Mouse (Mus musculus): ENCODE measurements around the gene Cacna2d2. TPM values are rescaled to one million over a fixed set of nuclear protein-coding genes. Genes with fewer than 3 reads are reported as not detected.

The Cacna2d2 gene
- total and polyA plus RNA-seq, 3 experiments, result 0.67 TPM; not detected in 2

- Histone ChIP-seq H3K4me1 (ENCODE audit: control insufficient read depth in 1 of 2, insufficient read depth in 2 of 2, low read length in 2 of 2) (no peaks in the 10 kb centered on the region), H3K36me3 (ENCODE audit: control insufficient read depth in 1 of 2, insufficient read depth in 2 of 2, low read length in 2 of 2) (no peaks in the 10 kb centered on the region), H3K9me3 (replicated peaks; ENCODE audit: insufficient read depth, low read length) (no peaks in the 10 kb centered on the region), H3K27me3 (ENCODE audit: control insufficient read depth in 1 of 2, insufficient read depth in 2 of 2, low read length in 2 of 2) (no peaks in the 10 kb centered on the region; a peak in 1 of 4 replicates), H3K79me2 (ENCODE audit: control insufficient read depth, insufficient read depth, low read length, poor library complexity) (no peaks in the 10 kb centered on the region), H3K9ac (ENCODE audit: control insufficient read depth, low read depth, low read length, poor library complexity, severe bottlenecking) (no peak overlapping the region), H3K27ac (ENCODE audit: control insufficient read depth, low read depth, low read length) (no peak overlapping the region), H3K4me3 (ENCODE audit: control insufficient read depth in 1 of 2, insufficient read depth in 1 of 2, low read depth in 2 of 2, low read length in 2 of 2) (no peak overlapping the region)
- no peak for DNase-seq (ENCODE audit: low read depth, low spot score)
- TF ChIP-seq ZKSCAN1 (IDR thresholded peaks at IDR 0.05; ENCODE audit: low read depth, low read length) (no peak), POLR2A (IDR thresholded peaks at IDR 0.05; ENCODE audit: control insufficient read depth in 1 of 2, insufficient read depth in 1 of 2, low read depth in 1 of 2, low read length in 2 of 2, poor library complexity in 1 of 2) (no peak), MXI1 (IDR thresholded peaks at IDR 0.05; ENCODE audit: low read depth, low read length) (no peak), CHD1 (IDR thresholded peaks at IDR 0.05; ENCODE audit: low read depth, low read length) (no peak), SIN3A (IDR thresholded peaks at IDR 0.05; ENCODE audit: low read length) (no peak), SMC3 (IDR thresholded peaks at IDR 0.05; ENCODE audit: low read depth, low read length) (no peak), RAD21 (IDR thresholded peaks at IDR 0.05; ENCODE audit: low read depth, low read length) (no peak), USF2 (IDR thresholded peaks at IDR 0.05; ENCODE audit: borderline replicate concordance in 1 of 2, insufficient read depth in 1 of 2, low read depth in 1 of 2, low read length in 2 of 2) (no peak), TAL1 (IDR thresholded peaks at IDR 0.05; ENCODE audit: low read length) (no peak), ELF1 (IDR thresholded peaks at IDR 0.05; ENCODE audit: low read depth, low read length) (no peak), EP300 (IDR thresholded peaks at IDR 0.05; ENCODE audit: low read depth in 1 of 2, low read length in 2 of 2) (no peak), CHD2 (IDR thresholded peaks at IDR 0.05; ENCODE audit: low read length) (no peak)
Measured at GRCm38 (mm10) chr9:107484302-107484701, 84.9 kb downstream of the Cacna2d2 start.

GRCm38 (mm10) chr9:107484766-107485165 lies 85.4 kb downstream of the Cacna2d2 start:
- Histone ChIP-seq H3K4me1 (ENCODE audit: control insufficient read depth in 1 of 2, insufficient read depth in 2 of 2, low read length in 2 of 2) (no peaks in the 10 kb centered on the region), H3K27ac (ENCODE audit: control insufficient read depth, low read depth, low read length) (no peak overlapping the region), H3K9ac (ENCODE audit: control insufficient read depth, low read depth, low read length, poor library complexity, severe bottlenecking) (no peak overlapping the region), H3K9me3 (replicated peaks; ENCODE audit: insufficient read depth, low read length) (no peaks in the 10 kb centered on the region), H3K36me3 (ENCODE audit: control insufficient read depth in 1 of 2, insufficient read depth in 2 of 2, low read length in 2 of 2) (no peaks in the 10 kb centered on the region), H3K27me3 (ENCODE audit: control insufficient read depth in 1 of 2, insufficient read depth in 2 of 2, low read length in 2 of 2) (no peaks in the 10 kb centered on the region; a peak in 1 of 4 replicates), H3K79me2 (ENCODE audit: control insufficient read depth, insufficient read depth, low read length, poor library complexity) (no peaks in the 10 kb centered on the region), H3K4me3 (ENCODE audit: control insufficient read depth in 1 of 2, insufficient read depth in 1 of 2, low read depth in 2 of 2, low read length in 2 of 2) (no peak overlapping the region)
- TF ChIP-seq POLR2AphosphoS2 (IDR thresholded peaks at IDR 0.05; ENCODE audit: low read length), result no peak
- no peak for TF ChIP-seq KAT2A (conservative IDR thresholded peaks at IDR 0.05; ENCODE audit: low read depth, low read length)
- no peak for TF ChIP-seq HCFC1 (IDR thresholded peaks at IDR 0.05; ENCODE audit: low read depth, low read length)
- DNase-seq (ENCODE audit: low read depth, low spot score), result no peak

GRCm38 (mm10) chr9:107486086-107486485 lies 86.7 kb downstream of the Cacna2d2 start:
- peaks cover 0 to 6% of the 10 kb centered on the region in 2 experiments; a peak in 2 of 4 replicates for H3K4me1 ChIP-seq (ENCODE audit: control insufficient read depth in 1 of 2, insufficient read depth in 2 of 2, low read length in 2 of 2)
- TF ChIP-seq GATA1 (IDR thresholded peaks at IDR 0.05; ENCODE audit: low read depth, low read length), result no peak
- no peak for DNase-seq (ENCODE audit: low read depth, low spot score)
- H3K9me3 ChIP-seq (replicated peaks; ENCODE audit: insufficient read depth, low read length), result no peaks in the 10 kb centered on the region
- no peaks in the 10 kb centered on the region for H3K79me2 ChIP-seq (ENCODE audit: control insufficient read depth, insufficient read depth, low read length, poor library complexity)
- no peak overlapping the region for H3K9ac ChIP-seq (ENCODE audit: control insufficient read depth, low read depth, low read length, poor library complexity, severe bottlenecking)
- no peaks in the 10 kb centered on the region; a peak in 1 of 4 replicates for H3K27me3 ChIP-seq (ENCODE audit: control insufficient read depth in 1 of 2, insufficient read depth in 2 of 2, low read length in 2 of 2)
- H3K36me3 ChIP-seq (ENCODE audit: control insufficient read depth in 1 of 2, insufficient read depth in 2 of 2, low read length in 2 of 2), result peaks cover 0 to 4% of the 10 kb centered on the region in 2 experiments; a peak in 1 of 4 replicates
- no peak overlapping the region for H3K27ac ChIP-seq (ENCODE audit: control insufficient read depth, low read depth, low read length)
- H3K4me3 ChIP-seq (ENCODE audit: control insufficient read depth in 1 of 2, insufficient read depth in 1 of 2, low read depth in 2 of 2, low read length in 2 of 2), result no peak overlapping the region
